Mouse (Mus musculus) megakaryocyte progenitor cell, adult 5-6 weeks (primary cell): ENCODE measurements around the gene Cdc42. TPM values are rescaled to one million over a fixed set of nuclear protein-coding genes. Genes with fewer than 3 reads are reported as not detected.

ENCODE experiments used
- ATAC-seq: replicated peaks from 2 replicates; pipeline ENCODE4 v1.8.0; 2016; ENCODE audit warnings: mild to moderate bottlenecking, moderate TSS enrichment, inconsistent platforms; ENCODE audit not compliant: poor library complexity
- total RNA-seq, 2 experiments: library from RNA; stranded (forward) in 1 of 2; stranded (reverse) in 1 of 2; fragments of 157-497, 149-512 nt in 1 of 2; fragments of 200-1000 nt in 1 of 2; gene quantifications; 2 replicates each; pipeline versions ENCODE4 v1.2.3 to v1.2.4; 2015 to 2017

Cdc42 gene
- total RNA-seq, 2 experiments from 2014 or later: 517 to 610 TPM

DNA sequence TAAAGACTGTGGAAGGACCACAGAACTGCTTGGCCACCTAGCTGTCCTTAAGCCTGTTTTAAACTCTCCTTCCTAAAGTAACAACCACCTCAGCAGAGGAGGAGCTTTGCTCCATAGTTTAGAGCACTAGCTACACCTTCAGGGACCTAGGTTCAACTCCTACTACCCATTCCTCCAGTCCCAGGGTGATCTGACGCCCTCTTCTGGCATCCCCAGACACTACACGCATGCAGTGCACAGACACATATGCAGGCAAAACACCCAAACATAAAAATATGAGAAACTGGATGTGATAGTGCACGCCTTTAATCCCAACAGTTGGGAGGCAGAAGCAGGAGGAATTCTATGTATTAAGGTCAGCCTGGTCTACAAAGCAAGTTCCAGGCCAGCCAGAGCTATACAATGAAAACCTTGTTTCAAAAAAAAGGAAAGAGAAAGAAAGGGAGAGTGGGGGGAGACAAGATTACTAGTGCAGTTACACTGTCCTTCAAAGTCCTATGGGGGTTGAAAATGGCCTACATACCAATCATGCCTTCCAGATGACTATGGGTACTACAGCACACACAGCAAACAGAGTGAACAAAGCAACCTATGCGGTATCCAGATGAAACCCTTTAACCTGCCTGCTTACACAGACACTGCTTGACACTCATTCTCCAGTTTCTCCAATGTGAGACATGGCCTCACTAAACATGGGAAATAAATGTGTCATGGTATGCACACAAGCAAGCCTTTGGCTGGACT is 41.3 kb downstream of the Cdc42 start:
- no peak for ATAC-seq

DNA sequence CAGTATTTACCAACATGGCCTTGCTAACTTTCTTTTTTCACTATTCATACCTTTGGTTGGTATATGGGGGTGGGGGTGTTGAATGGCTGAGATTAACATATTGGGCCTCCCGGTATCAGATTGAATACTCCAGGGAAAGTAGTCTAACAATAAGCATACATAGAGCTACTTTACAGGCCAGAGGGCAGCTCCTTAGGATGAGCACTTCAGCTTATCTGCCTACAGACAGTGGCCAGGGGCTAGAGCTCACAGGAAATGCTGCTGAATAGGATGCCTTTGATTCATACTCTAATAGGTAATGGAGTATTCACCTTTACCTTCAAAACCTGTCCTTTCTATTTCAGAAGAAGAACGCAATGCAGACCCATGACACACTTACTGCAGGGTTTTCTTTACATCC is 42.5 kb downstream of the Cdc42 start:
- no peak for ATAC-seq

DNA sequence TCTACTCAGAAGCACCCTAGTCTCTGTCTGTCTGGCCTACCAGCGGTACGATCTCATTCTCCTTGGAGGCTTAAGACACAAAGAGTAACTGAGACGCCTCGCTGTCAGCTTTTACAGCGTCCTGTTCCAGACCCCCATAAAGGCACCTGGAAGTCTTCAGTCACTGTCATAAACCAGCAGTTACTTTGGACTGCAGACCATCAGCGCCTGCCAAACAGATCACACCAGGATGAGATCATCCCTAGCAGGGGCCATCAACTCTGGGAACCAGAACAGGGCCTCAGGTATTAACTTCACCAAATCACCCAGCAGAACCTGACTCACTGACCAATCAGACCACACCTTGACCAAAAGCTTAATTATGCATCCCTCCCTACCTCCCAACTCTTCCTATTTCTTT is 43.0 kb downstream of the Cdc42 start:
- no peak for ATAC-seq

DNA sequence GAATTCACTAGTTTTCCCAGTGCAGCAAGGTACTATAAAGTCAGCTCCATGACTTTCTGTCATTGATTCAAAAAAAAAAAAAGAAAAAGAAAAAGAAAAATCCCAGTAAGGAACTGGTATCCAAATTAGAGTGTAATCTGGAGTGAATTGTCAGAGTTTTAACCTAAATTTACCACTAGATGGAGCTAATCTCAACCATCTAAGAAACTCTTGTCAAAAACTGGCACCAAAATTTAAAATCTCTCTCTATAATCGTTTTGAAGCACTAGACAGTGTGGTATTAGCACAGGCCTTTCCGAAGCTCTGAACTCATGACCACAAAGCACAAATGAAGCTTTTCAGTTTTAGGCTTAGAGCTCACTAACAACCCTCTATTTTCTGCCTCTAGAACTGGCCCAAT is 44.0 kb downstream of the Cdc42 start:
- ATAC-seq: peak; percentile 48

DNA sequence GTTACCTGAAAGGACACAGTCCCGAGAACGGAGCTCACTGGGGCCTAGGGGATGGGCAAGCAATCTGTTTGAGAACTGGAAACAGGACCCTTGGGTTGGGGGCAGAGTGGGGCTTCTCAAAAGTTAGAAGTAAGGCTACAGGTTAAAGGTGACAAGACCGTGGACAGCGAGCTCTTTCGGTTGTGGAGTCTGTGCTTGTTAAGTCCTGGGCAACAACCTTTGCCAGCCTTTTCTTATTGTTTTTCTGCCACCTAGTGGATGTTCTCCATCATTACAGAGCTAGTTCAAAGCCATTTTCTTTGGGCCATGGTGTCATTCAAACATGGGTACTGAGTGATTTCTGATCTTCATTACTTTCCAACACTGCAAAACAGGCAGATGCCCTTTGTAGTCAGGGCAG is 49.1 kb downstream of the Cdc42 start:
- peak; percentile 81 for ATAC-seq

DNA sequence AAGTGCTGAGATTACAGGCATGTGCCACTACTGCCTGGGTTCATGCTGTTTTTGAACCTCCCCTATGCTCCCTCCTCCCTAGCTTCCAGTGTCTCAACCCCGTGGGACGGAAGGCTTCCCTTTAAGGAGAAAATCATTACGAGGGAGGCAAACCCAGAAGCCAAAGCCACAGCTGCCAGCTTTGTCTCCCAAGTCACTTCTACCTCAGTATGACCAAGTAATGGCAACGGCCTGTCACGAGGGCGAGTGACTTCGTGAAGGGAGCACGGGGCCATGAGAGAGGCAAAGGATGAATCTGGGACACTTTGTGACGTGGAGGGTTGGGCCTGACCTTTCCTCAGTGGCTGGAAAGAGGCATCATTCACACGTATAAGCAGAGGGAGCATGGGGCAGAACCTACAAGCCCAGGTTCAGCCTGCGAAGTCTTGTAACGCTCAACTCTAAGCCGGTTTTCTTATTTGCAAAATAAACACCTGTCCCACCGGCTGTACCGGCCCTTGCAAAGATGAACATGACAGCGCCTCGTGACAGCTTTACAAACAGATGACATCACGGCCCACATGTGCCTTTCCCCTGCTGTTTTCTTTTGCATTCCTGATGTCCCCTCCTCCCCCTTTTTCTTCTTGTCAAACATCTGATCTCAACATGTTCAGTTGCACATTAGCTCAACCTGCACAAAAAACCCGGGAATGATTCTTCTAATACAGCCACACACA is 50.4 kb downstream of the Cdc42 start:
- ATAC-seq: no peak

DNA sequence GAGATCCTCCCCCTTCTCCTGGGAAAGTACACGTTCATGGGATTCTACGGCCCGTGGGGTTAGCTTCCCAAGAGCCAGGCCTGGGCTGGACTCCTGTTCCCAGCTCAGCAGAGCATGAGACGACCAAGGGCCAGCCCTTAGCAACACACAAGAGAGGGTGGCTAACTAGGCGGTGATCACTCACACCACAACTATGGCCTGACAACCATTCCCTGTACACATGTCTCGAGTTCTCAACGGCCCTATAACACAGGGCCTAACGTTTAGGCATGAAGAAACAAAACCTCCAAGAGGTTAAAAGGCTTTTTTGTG is 51.0 kb downstream of the Cdc42 start:
- no peak for ATAC-seq

DNA sequence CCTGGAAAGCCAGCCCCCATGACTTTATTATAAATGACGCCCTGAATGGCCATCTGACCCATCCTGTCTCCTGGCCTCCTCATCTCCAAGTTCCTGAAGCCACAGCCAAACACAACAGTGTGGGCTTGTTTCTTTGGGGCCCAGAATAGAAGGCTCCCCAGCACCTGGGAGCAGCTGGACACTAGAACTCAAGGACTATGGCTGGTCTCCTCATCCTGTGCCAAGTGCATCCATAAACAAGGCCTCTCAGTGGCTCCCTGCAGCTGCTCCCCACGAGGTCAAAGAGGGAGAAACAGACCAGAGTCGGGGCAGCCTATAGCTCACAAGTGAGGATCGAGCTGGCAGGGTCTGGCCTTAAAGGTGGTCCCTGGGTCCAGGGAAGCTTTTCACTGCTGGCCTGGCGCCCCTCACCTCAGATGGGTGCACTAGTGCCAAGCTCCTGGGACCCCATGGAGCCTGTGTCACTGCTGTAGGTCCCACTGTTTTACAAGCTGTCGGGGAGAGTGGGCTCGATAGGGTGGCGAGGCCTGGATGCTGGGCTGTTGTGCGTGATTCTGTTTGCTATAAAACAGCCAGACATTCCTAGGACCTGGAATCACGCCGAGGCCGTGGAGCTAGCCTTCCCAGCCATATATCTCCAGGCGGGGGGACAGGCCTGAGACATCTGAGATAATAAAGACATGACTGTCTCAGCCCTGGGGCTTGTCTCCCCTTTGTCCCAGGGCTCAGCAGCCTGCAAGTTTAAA is 51.5 kb downstream of the Cdc42 start:
- ATAC-seq: no peak

DNA sequence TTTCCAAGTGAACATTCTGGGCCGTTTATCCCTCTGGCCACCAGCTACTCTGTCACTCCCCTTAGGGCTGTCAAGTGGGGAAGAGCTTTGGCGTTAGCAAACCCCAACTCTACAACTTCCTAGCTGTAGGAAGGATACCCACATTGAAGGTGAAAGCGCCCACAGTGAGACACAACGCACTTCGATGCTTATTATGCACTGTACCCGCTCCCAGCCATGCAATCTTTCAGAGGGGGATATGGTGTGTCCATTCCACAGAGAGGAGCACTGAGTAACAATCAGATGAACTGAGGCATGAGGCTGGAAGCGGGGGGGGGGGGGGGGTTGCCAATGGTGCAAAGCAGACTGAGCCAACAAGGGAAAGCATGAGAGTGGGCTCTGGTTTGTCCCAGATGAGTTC is 52.5 kb downstream of the Cdc42 start:
- no peak for ATAC-seq

DNA sequence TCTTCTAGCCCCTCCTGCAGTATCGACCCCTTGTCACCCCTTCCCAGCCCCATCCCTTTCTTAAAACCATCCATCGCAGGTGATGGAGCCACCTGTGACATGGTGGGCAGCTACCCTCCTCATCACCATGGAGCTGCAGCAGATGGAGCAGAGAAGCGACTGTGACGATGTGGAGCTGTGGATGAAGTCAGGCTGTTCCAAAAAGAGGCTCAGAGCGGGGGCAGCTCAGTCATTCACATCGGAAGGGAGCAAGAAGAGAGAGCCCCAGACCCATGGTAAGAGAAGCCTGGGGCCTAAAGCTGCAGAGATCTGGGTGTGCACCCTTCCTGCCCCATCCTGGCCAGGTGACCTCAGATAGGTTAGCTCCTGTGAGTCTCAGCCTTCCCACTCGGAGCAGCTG is 53.4 kb downstream of the Cdc42 start:
- ATAC-seq: no peak

DNA sequence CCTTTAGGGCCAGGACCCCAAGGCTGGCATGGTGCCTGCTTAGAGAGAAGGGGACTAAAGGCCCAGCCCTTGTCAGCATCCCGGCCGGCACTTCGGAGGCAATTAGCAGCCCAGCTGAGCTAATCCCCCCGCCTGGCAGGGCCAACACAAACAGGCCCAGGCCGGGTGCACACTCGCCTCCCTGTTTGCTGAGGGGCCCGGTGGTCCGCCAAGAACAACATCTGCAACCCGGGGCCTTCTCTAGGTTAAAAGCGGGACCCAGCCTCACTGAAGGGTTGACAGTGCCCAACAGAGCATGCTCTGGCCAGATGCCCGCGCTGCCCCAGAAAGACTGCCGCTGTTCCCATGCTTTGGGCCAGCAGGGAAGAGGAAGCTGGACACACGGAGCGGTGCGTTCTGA is 55.9 kb downstream of the Cdc42 start:
- no peak for ATAC-seq

DNA sequence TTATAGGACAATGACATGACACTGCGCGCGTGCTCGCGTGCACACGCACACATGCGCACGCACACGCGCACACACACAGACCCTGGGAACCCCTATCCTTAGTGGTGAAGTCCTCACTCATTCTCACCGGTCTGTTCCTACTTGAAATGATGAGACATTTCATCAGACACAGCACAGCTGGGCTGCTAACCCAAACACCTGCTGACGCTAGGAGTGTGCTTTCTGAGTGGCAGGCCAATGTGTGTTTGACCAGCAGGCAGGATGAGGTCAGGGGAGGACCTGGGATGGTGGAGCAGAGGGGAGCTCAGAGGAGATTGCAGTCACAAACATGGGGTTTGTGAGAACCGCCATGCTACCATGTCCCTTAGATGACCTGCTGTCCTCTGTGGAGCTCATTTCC is 57.3 kb downstream of the Cdc42 start:
- ATAC-seq: 0 out of 2 replicates have a peak, but pooled peaks have one; percentile 4

DNA sequence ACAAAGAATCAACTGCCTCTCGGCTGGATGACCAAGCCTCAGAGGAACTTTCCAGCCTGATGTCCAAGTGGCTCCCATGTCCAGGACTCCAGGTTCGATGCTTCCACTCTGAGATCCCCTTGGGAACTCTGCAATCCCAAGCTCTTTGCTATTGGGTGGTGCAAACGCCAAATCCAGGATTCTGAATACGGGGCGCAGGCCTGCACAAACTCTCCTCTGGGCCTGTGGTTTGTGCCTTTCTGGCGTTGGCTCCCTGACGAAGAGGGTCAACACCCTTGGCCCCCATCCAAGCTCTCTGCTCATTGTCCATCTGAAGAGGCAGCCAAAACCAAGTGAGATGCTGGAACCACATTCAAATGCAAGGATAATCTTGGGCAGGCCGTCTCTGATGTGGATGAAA is 59.1 kb downstream of the Cdc42 start:
- ATAC-seq: no peak

DNA sequence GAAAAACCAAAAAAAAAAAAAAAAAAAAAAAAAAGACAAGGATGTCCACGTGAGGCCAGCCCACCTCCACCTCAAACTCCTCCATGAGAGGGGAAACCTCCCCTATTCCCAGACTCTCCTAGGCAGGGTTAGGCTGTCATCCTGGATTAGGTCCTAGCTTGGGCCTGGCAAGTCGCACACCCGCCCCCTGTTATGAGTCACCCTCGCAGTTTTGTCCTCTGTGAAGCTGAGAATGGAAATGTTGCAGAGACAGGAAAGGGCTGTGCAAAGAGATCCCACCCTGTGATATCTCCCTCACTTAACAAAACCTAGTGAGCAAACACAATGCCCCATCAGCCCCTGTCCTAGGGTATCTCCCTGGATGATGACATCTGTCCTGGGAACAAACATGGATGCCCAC is 59.9 kb downstream of the Cdc42 start:
- ATAC-seq: no peak

DNA sequence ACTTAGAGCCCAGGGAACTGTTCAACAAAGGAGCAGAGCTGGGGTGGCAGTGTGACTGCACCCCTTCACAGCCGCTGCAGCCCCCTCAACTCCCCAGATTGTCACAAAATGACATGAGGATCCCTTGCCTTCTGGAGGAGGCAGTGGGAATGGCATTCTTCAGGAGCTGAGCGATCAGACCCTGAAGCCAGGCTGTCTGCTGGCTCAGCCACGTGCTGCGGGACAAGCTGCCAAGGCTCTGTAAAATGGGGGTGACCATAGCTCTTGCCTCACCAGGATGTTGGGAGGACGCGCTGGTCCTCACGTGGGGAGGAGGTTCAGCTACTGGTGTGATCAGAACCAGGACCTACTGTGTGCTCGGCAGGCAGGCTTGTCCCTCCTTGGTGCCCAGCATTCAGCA is 62.6 kb downstream of the Cdc42 start:
- ATAC-seq: no peak

DNA sequence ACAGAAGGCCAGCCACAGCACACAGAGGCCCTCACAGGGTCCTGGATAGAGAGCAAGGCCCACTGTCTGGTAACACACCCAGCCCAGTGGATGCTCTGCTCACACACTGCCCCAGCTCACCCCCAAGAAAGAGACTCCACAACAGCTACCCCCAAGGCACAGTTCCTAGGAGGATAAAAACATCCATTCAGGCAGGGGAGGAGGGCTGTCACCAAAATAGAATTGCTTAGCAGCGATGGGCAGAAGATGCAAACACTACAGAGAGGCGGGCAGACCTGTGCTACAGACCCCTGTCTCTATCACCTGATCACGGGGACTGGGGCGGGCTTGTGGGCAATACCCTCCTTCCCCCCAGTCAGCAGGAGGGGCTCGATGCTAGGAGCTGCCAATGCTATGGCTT is 63.0 kb downstream of the Cdc42 start:
- no peak for ATAC-seq

DNA sequence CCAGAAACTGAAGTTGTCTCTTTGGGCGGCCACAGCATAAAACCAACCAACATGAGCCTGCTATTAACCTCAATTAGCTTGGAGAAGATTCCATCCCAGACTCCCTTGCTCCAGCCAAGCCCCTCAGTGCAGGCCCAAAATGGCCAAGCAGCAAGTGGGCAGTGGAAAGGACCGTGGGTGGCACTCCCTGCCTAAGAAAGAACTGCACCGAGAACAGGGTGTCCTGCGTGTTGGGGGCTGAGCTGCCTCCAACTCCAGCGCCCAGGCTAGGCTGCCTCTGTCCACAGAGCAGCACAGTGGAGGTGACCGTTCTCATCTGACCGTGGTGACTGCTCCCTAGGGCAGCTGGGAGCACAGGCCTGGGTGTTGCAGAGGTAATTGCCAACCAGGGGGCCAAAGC is 63.5 kb downstream of the Cdc42 start:
- no peak for ATAC-seq

DNA sequence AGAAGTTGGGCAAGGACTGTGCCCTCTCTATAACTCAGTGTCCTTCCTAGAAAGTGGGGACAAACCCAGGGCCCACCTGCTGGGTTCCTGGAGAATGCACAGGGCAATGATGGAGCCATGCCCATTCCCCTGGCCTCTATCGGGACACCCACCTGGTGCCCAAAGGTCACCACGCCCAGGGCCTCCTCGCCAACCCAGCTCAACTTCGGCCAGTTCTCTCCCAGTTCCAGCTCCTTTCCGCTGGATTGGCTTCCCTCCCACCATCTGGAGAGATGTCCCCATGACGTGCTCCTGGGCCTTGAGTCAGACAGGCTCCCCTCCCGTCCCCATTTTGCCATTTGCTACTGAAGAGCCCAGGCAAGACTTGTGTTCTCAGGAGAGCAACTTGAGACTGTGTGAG is 64.9 kb downstream of the Cdc42 start:
- no peak for ATAC-seq

DNA sequence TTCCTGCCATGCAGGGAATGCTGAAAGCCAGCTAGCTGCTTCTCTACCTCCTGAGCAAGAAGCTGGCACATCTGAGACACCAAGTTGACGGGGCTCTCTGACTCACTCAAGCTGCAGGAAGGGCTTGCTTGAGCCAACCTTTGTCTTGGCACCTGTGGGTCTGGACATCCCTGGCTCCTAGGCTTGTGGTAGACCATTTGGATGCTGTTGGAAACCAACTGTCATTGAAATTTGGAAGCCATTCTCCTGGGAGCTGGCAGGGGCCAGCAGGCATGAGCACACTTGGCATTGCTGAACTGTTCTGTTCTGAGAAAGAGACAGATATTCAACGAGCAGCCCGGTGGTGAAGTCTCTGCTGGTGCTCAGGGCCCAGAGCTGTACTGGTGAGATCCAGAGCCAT is 67.3 kb downstream of the Cdc42 start:
- ATAC-seq: no peak

DNA sequence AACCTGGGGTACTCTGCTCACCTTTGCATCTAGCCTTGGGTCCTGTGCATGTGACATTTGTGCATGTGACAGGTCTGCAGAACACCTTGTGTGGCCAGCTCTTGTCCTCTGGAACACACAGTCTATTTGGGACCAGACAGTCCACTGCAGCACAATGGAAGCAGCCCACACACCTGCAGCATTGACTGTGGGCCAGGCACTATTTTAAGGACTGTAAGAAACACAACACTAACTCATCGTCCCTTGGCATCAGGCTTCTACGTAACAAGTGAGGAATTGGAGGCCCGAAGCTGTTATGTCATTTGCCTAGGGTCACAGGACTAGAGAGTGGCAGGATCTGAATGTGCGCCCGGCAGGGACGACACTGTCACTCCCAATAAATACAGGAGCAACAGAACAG is 67.8 kb downstream of the Cdc42 start:
- no peak for ATAC-seq

DNA sequence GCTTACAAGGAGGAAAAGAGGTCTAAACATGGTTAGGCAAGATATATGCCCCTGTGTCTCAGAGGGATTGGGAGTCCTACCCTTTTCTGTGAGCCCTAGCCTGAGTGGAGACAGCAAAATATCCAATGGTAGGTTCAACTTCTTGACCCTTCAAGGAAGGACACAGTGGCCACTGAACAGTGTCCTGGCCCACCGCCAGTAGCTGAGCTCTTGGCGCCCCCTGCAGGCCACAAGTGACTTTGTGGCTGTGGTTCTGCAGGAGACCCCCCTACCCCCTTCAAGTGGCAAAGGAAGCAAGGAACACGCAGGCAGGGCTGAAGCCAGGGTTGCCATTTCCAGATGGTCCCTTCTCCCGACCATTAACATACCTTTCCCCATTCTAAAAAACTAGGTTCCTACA is 69.7 kb downstream of the Cdc42 start:
- ATAC-seq: peak; percentile 37; the same call in 1 of the 2 replicates

DNA sequence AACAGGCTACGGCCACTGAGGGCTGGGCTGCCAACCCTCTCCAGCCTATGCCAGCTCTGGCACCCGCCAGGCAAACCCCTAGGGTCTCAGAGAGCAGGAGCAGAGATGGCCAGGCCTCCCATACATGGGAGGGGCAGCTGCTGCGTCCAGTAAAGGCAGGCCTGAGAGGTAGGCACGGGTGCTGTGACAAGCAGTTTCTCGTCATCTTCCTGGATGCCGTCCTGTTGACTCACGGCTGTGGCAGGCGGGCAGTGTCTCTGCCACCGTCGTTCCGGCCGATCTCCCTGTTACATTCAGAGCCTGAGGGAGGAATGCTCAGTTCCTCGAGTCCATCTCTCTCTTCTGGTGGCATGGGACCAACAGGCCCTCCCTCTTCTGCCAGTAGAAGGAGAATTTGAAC is 70.3 kb downstream of the Cdc42 start:
- no peak for ATAC-seq
